Mouse (Mus musculus) CH12.LX (cell line): ENCODE measurements around the gene Zbp1. TPM values are rescaled to one million over a fixed set of nuclear protein-coding genes. Genes with fewer than 3 reads are reported as not detected.

Experiments used
- DNase-seq: peaks from one replicate; pipeline ENCODE4 v3.0.0-alpha.2; 2013; ENCODE audit errors: extremely low read depth
- H3K27ac ChIP-seq: 2 replicates; pipeline ENCODE4 v1.5.1; 2012; ENCODE audit warnings: low read depth, mild to moderate bottlenecking, control low read depth, moderate library complexity; ENCODE audit not compliant: insufficient read depth
- H3K27me3 ChIP-seq: replicated peaks from 2 replicates; pipeline ENCODE3; 2012; ENCODE audit warnings: inconsistent platforms
- H3K36me3 ChIP-seq, 2 experiments: replicated peaks in 1 of 2; 2 replicates each; pipeline versions ENCODE3 to v1.6.1; 2012; ENCODE audit warnings: inconsistent platforms in 1 of 2, low read length in 1 of 2, mild to moderate bottlenecking in 1 of 2, mixed read lengths in 1 of 2, moderate library complexity in 1 of 2; ENCODE audit not compliant: control insufficient read depth in 1 of 2, insufficient read depth in 1 of 2
- H3K4me1 ChIP-seq, 2 experiments: 2 replicates each; pipeline ENCODE4 v1.6.1; 2012; ENCODE audit warnings: inconsistent platforms in 1 of 2, moderate library complexity in 1 of 2; ENCODE audit not compliant: insufficient read depth in 2 of 2, control insufficient read depth in 1 of 2
- H3K4me2 ChIP-seq: 2 replicates; pipeline ENCODE4 v1.6.1; 2012; ENCODE audit warnings: low read depth, mild to moderate bottlenecking, control low read depth; ENCODE audit not compliant: poor library complexity, insufficient read depth, severe bottlenecking
- H3K4me3 ChIP-seq, 3 experiments: fragments of 150-350 bp in 1 of 3; sonication (generic) in 1 of 3; replicated peaks in 1 of 3; 2 replicates each; pipeline versions ENCODE3 to v1.5.1; 2011 to 2012; ENCODE audit warnings: low read depth in 2 of 3, low read length in 2 of 3, mild to moderate bottlenecking in 2 of 3, moderate library complexity in 2 of 3, control low read depth in 1 of 3, improper control_type of control experiment in 1 of 3, inconsistent platforms in 1 of 3, mixed read lengths in 1 of 3; ENCODE audit not compliant: poor library complexity in 1 of 3
- H3K79me2 ChIP-seq: replicated peaks from 2 replicates; pipeline ENCODE4 v1.6.1; 2012; ENCODE audit warnings: mild to moderate bottlenecking, moderate library complexity; ENCODE audit not compliant: control insufficient read depth, poor library complexity, insufficient read depth, severe bottlenecking; ENCODE audit errors: extremely low read depth
- H3K9ac ChIP-seq: 2 replicates; pipeline ENCODE4 v1.6.1; 2012; ENCODE audit warnings: low read depth, mild to moderate bottlenecking, control low read depth, moderate library complexity; ENCODE audit not compliant: insufficient read depth
- H3K9me3 ChIP-seq: replicated peaks from 2 replicates; pipeline ENCODE3; 2012; ENCODE audit warnings: low read length, inconsistent platforms, mixed read lengths
- BHLHE40 ChIP-seq: IDR thresholded peaks from 2 replicates; pipeline ENCODE4 v1.6.1; 2011; ENCODE audit warnings: mild to moderate bottlenecking, low read depth, low read length, improper control_type of control experiment
- CHD1 ChIP-seq: IDR thresholded peaks from 2 replicates; pipeline ENCODE4 v1.6.1; 2012; ENCODE audit warnings: low read depth, low read length, improper control_type of control experiment, inconsistent platforms
- CTCF ChIP-seq, 2 experiments: IDR thresholded peaks in 1 of 2; conservative IDR thresholded peaks in 1 of 2; 2 replicates each; pipeline ENCODE4 v1.5.1; 2011 to 2012; ENCODE audit warnings: low read depth in 2 of 2, low read length in 2 of 2, improper control_type of control experiment in 1 of 2, inconsistent platforms in 1 of 2, mild to moderate bottlenecking in 1 of 2, moderate library complexity in 1 of 2
- ELF1 ChIP-seq: IDR thresholded peaks from 2 replicates; pipeline ENCODE4 v1.6.1; 2014; ENCODE audit warnings: low read depth, mild to moderate bottlenecking, inconsistent platforms, low read length, improper control_type of control experiment
- EP300 ChIP-seq: IDR thresholded peaks from 2 replicates; pipeline ENCODE4 v1.6.1; 2011; ENCODE audit warnings: low read length, improper control_type of control experiment
- ETS1 ChIP-seq: conservative IDR thresholded peaks from 2 replicates; pipeline ENCODE4 v1.6.1; 2012; ENCODE audit warnings: low read depth, mild to moderate bottlenecking, inconsistent platforms, low read length, improper control_type of control experiment, moderate library complexity
- GABPA ChIP-seq: IDR thresholded peaks from 2 replicates; pipeline ENCODE4 v1.6.1; 2012; ENCODE audit warnings: low read depth, low read length, improper control_type of control experiment, inconsistent platforms; ENCODE audit not compliant: insufficient replicate concordance
- IRF4 ChIP-seq: IDR thresholded peaks from 2 replicates; pipeline ENCODE4 v1.6.1; 2014; ENCODE audit warnings: low read depth, mild to moderate bottlenecking, inconsistent platforms, low read length, improper control_type of control experiment
- JUND ChIP-seq: conservative IDR thresholded peaks from 2 replicates; pipeline ENCODE4 v1.6.1; 2011; ENCODE audit warnings: low read depth, low read length, improper control_type of control experiment
- MEF2A ChIP-seq: IDR thresholded peaks from 2 replicates; pipeline ENCODE4 v1.6.1; 2014; ENCODE audit warnings: low read depth, mild to moderate bottlenecking, inconsistent platforms, low read length, improper control_type of control experiment, borderline replicate concordance
- MXI1 ChIP-seq: IDR thresholded peaks from 2 replicates; pipeline ENCODE4 v1.6.1; 2011; ENCODE audit warnings: mild to moderate bottlenecking, low read depth, low read length, improper control_type of control experiment
- MYC ChIP-seq: IDR thresholded peaks from 2 replicates; pipeline ENCODE4 v1.6.1; 2011; ENCODE audit warnings: low read depth, mild to moderate bottlenecking, improper control_type of control experiment, low read length
- NELFE ChIP-seq: IDR thresholded peaks from 2 replicates; pipeline ENCODE4 v1.6.1; 2011; ENCODE audit warnings: low read depth, low read length, improper control_type of control experiment
- NRF1 ChIP-seq: IDR thresholded peaks from 2 replicates; pipeline ENCODE4 v1.6.1; 2014; ENCODE audit warnings: low read depth, mild to moderate bottlenecking, inconsistent platforms, low read length, improper control_type of control experiment, moderate library complexity
- PAX5 ChIP-seq: IDR thresholded peaks from 2 replicates; pipeline ENCODE4 v1.6.1; 2012; ENCODE audit warnings: low read length, inconsistent platforms, mixed read lengths
- POLR2AphosphoS2 ChIP-seq: IDR thresholded peaks from 2 replicates; pipeline ENCODE4 v1.6.1; 2011; ENCODE audit warnings: low read depth, low read length, improper control_type of control experiment
- RCOR1 ChIP-seq: conservative IDR thresholded peaks from 2 replicates; pipeline ENCODE4 v1.6.1; 2012; ENCODE audit warnings: low read depth, mild to moderate bottlenecking, inconsistent platforms, low read length, improper control_type of control experiment
- SMC3 ChIP-seq: IDR thresholded peaks from 2 replicates; pipeline ENCODE4 v1.6.1; 2011; ENCODE audit warnings: low read depth, low read length, improper control_type of control experiment
- TBP ChIP-seq: conservative IDR thresholded peaks from 2 replicates; pipeline ENCODE4 v1.6.1; 2011; ENCODE audit warnings: low read depth, low read length, improper control_type of control experiment
- ZMIZ1 ChIP-seq: IDR thresholded peaks from 2 replicates; pipeline ENCODE4 v1.6.1; 2012; ENCODE audit warnings: low read depth, mild to moderate bottlenecking, inconsistent platforms, low read length, improper control_type of control experiment
- dilution Hi-C: fragments of 300-500 bp; cut with MboI; formaldehyde crosslinking; loops from 2 replicates; pipeline ENCODE4 v1.14.3; 2020; ENCODE audit warnings: low sequenced_read_pairs; ENCODE audit not compliant: extremely low pct_unique_long_range_greater_than_20kb, extremely low pct_ligation_motif_present
- in situ Hi-C: fragments of 300-500 bp; cut with MboI; formaldehyde crosslinking; loops from 3 replicates; pipeline ENCODE4 v1.14.3; 2019; ENCODE audit warnings: low sequenced_read_pairs, low pct_ligation_motif_present, low pct_unique_long_range_greater_than_20kb, mixed read lengths
- polyA plus RNA-seq: library from polyadenylated mRNA; unstranded; fragments of >175 nt; gene quantifications from 2 replicates; pipeline ENCODE4 v1.2.1, GENCODE M21; 2012; ENCODE audit warnings: low read depth; ENCODE audit not compliant: insufficient read length
- total RNA-seq, 2 experiments: library from RNA; depleted of rRNA; stranded (reverse); fragments of 300-350 nt in 1 of 2; fragments of >200 nt in 1 of 2; gene quantifications; 2 replicates each; pipeline ENCODE4 v1.2.3; 2012 to 2014

Zbp1 gene
- total and polyA plus RNA-seq, 3 experiments: 8.1 to 9.8 (median 8.7) TPM

DNA sequence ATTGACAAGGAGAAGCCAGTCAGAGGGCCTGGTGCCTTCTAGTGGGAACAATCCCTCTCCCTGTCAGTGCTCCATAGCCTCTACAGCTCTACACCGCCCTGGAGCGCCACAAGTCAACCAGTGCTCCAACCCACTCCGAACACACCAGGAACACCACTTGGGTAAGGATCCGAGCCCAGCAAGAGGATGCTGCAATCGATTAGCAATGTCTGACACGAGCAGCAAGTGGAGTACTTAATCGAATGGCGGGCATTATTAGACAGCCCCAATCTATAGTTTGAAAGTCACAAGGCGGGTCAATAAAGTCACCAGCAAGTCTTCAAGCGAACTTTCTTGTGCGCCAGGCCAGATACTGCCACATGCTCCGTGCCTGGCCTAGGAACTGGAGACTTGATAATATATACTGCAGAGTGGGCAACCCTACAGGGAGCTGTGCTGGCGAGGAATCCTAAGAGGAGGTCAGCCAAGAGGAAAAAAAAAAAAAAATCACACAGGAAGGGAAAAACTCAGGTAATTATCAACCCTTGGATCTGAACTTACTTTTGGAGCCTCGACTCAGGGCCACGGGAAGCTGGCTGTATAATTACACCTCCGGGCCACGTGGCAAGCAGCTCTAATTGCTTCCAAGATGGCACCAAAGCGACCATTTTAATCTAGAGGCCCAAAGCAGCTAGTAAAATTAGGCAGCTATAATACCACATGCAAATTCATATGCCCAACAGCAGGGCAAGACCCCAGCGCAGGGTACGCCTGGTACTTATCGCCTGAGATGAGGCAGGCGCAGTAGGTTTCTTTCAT, 46.9 kb upstream of the Zbp1 start:
- TF ChIP-seq RCOR1: no peak
- TF ChIP-seq NELFE: no peak
- TF ChIP-seq CHD1: no peak
- TF ChIP-seq BHLHE40: no peak
- no peak for TF ChIP-seq JUND
- TF ChIP-seq TBP: no peak
- TF ChIP-seq PAX5: no peak
- TF ChIP-seq MYC: no peak
- TF ChIP-seq ELF1: no peak
- no peak for TF ChIP-seq MEF2A
- TF ChIP-seq SMC3: no peak
- no peak for TF ChIP-seq IRF4
- TF ChIP-seq, all 38 proteins: peak for 0
- H3K9ac ChIP-seq: no peak overlapping the region
- H3K27ac ChIP-seq: no peak overlapping the region
- H3K27me3 ChIP-seq: no peaks in the 10 kb centered on the region
- peaks cover 0 to 14% of the 10 kb centered on the region in 2 experiments for H3K36me3 ChIP-seq
- H3K4me3 ChIP-seq: no peak overlapping the region
- no peaks in the 10 kb centered on the region for H3K9me3 ChIP-seq
- in situ Hi-C loops (loop anchor here (5.0 kb wide), 1 partner anchor 33 kb away; no protein-coding TSS in a partner anchor), dilution Hi-C loops (no loop called here)
- H3K4me2 ChIP-seq: no peak overlapping the region
- peaks cover 55 to 99% of the 10 kb centered on the region in 2 experiments for H3K4me1 ChIP-seq
- no peak for DNase-seq
- H3K79me2 ChIP-seq: peaks cover 65% of the 10 kb centered on the region

DNA sequence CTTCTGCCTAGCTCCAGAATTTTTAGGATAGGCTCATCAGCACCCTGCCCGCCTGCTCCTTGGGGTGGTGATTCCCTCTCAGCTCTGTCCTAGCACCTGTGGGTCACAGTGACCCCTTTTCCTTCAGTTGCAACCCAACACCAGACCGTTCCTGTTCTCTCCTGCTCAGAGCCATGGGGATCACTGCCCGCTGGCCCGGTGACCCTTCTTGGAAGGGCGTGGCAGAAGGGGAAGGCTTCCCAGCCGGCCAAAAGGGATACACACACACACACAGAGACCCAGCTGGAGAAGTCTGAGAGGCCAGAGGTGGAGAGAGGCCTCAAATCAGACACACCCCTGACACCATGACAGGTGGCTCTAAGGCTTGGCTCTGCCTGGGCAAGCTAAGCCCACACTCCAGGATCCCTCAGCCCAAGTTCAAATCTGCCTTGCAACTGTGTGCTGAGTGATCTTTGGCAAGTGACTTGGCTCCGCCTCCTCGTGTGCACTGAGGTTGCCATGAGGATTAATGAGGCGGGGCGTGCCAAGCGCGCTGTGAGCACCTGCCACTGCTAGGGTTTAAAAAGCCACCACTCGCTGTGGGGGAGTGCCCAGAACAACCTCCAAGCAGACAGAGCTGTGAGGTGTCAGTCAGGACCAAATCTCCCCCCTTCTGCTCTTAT, 45.9 kb upstream of the Zbp1 start:
- DNase-seq: peak; percentile 76
- Histone ChIP-seq H3K4me1 (peaks cover 55 to 100% of the 10 kb centered on the region in 2 experiments), H3K9ac (no peak overlapping the region), H3K4me2 (no peak overlapping the region), H3K27ac (no peak overlapping the region), H3K36me3 (peaks cover 0 to 9% of the 10 kb centered on the region in 2 experiments), H3K9me3 (no peaks in the 10 kb centered on the region), H3K27me3 (no peaks in the 10 kb centered on the region), H3K4me3 (peak overlapping the region in 1 of 3 experiments; percentile 3), H3K79me2 (peaks cover 63% of the 10 kb centered on the region)
- dilution Hi-C loops: no loop called here
- in situ Hi-C loops: loop anchor here (5.0 kb wide), 1 partner anchor 32 kb away; no protein-coding TSS in a partner anchor
- TF ChIP-seq CTCF (conservative IDR thresholded peaks at IDR 0.05 in 1 of 2, IDR thresholded peaks at IDR 0.05 in 1 of 2; ENCODE audit: low read depth in 2 of 2, low read length in 2 of 2): no peak
- no peak for TF ChIP-seq POLR2AphosphoS2
- TF ChIP-seq NRF1: no peak
- TF ChIP-seq MXI1: 0 out of 2 replicates have a peak, but pooled peaks have one; percentile 23
- peak; percentile 92 for TF ChIP-seq BHLHE40
- no peak for TF ChIP-seq EP300
- TF ChIP-seq ETS1: no peak; the same call in 1 of the 2 replicates
- no peak for TF ChIP-seq ZMIZ1
- no peak for TF ChIP-seq GABPA
